Mouse (Mus musculus) stomach, postnatal 0 days (tissue): ENCODE measurements around the gene Ssh3. TPM values are rescaled to one million over a fixed set of nuclear protein-coding genes. Genes with fewer than 3 reads are reported as not detected.

Source experiments
- ATAC-seq: fragments of 200-750 bp; cut with Nextera tagmentation; 2 replicates; pipeline ENCODE4 v1.8.0; 2017; ENCODE audit not compliant: low FRiP score, low TSS enrichment
- DNase-seq: peaks from one replicate; pipeline ENCODE4 v3.0.0-alpha.2; 2016; ENCODE audit warnings: low spot score
- H3K27ac ChIP-seq: fragments of 300-500 bp; sonication (generic); replicated peaks from 2 replicates; pipeline ENCODE4 v1.5.1; 2014; ENCODE audit warnings: mild to moderate bottlenecking, control low read depth
- H3K27me3 ChIP-seq: fragments of 300-500 bp; sonication (generic); 2 replicates; pipeline ENCODE4 v1.6.1; 2014; ENCODE audit warnings: low read length; ENCODE audit not compliant: control insufficient read depth, insufficient read depth
- H3K36me3 ChIP-seq: fragments of 300-500 bp; sonication (generic); 2 replicates; pipeline ENCODE4 v1.6.1; 2014; ENCODE audit warnings: low read length, mixed read lengths; ENCODE audit not compliant: control insufficient read depth, insufficient read depth
- H3K4me1 ChIP-seq: fragments of 300-500 bp; sonication (generic); replicated peaks from 2 replicates; pipeline ENCODE4 v1.6.1; 2014; ENCODE audit warnings: antibody characterized with exemption; ENCODE audit not compliant: control insufficient read depth, insufficient read depth
- H3K4me2 ChIP-seq: fragments of 300-500 bp; sonication (generic); replicated peaks from 2 replicates; pipeline ENCODE4 v1.6.1; 2014; ENCODE audit warnings: low read depth, mild to moderate bottlenecking, control low read depth, moderate library complexity
- H3K4me3 ChIP-seq: fragments of 300-500 bp; sonication (generic); 2 replicates; pipeline ENCODE4 v1.5.1; 2014; ENCODE audit warnings: low read depth, low read length, control low read depth
- H3K9ac ChIP-seq: fragments of 300-500 bp; sonication (generic); 2 replicates; pipeline ENCODE4 v1.6.1; 2014; ENCODE audit warnings: mild to moderate bottlenecking, low read length, control low read depth, mixed read lengths
- H3K9me3 ChIP-seq: fragments of 300-500 bp; sonication (generic); 2 replicates; pipeline ENCODE4 v1.6.1; 2016; ENCODE audit warnings: low read length; ENCODE audit not compliant: control insufficient read depth
- CTCF ChIP-seq: IDR thresholded peaks from 2 replicates; pipeline ENCODE4 v1.5.1; 2016; ENCODE audit warnings: antibody characterized with exemption, low read depth, mild to moderate bottlenecking, moderate library complexity
- EP300 ChIP-seq: optimal IDR thresholded peaks from 2 replicates; pipeline ENCODE3; 2016; ENCODE audit warnings: antibody characterized with exemption
- WGBS: fragments of 180-500 bp; shearing (Covaris S2); extraction: QIAGEN DNeasy Blood & Tissue Kit; methylation state at CpG from one replicate; pipeline ENCODE4 v1.1.7; 2014; 5-methylcytosine and 5-hydroxymethylcytosine counted together
- polyA plus RNA-seq: library from polyadenylated mRNA; unstranded; fragments of >200 nt; fragmentation: Nextera tagmentation; extraction: Ambion mirVana; gene quantifications from 2 replicates; pipeline ENCODE4 v1.2.1, GENCODE M21; 2015

The Ssh3 gene
- polyA plus RNA-seq, 1 experiment from 2014 or later: 36.9 TPM

GRCm38 (mm10) chr19:4302936-4303639, 34.1 kb upstream of the Ssh3 start:
- H3K36me3 ChIP-seq: no peaks in the 10 kb centered on the region; the same call in 1 of the 2 replicates
- DNase-seq (no peak), ATAC-seq (no peak)
- H3K4me1 ChIP-seq: peaks cover 24% of the 10 kb centered on the region
- no peaks in the 10 kb centered on the region for H3K9me3 ChIP-seq
- WGBS: 55% methylated on average over 7 of the region's 7 CpGs
- TF ChIP-seq CTCF: no peak
- no peak for TF ChIP-seq EP300
- H3K27me3 ChIP-seq: no peaks in the 10 kb centered on the region
- peak overlapping the region; percentile 83 for H3K27ac ChIP-seq
- peak overlapping the region; percentile 88 for H3K4me2 ChIP-seq
- H3K9ac ChIP-seq: 0 out of 2 replicates have a peak overlapping the region, but pooled peaks have one; percentile 24
- H3K4me3 ChIP-seq: no peak overlapping the region

GRCm38 (mm10) chr19:4301735-4302651, 33.0 kb upstream of the Ssh3 start:
- H3K4me3 ChIP-seq: peak overlapping the region; percentile 3; the same call in 1 of the 2 replicates
- no peaks in the 10 kb centered on the region; the same call in 1 of the 2 replicates for H3K36me3 ChIP-seq
- DNase-seq: peak; percentile 41
- peak overlapping the region; percentile 88 for H3K4me2 ChIP-seq
- TF ChIP-seq CTCF (no peak), EP300 (no peak)
- no peaks in the 10 kb centered on the region for H3K9me3 ChIP-seq
- peak overlapping the region; percentile 35 for H3K9ac ChIP-seq
- WGBS: 23% methylated on average over 19 of the region's 21 CpGs
- peak overlapping the region; percentile 83 for H3K27ac ChIP-seq
- no peaks in the 10 kb centered on the region for H3K27me3 ChIP-seq
- H3K4me1 ChIP-seq: peaks cover 24% of the 10 kb centered on the region
- ATAC-seq: no peak

- WGBS: 63% methylated on average over 11 of the region's 11 CpGs
- no peak overlapping the region for H3K4me3 ChIP-seq
- TF ChIP-seq CTCF (no peak), EP300 (no peak)
Observed at GRCm38 (mm10) chr19:4300852-4301734, 32.1 kb upstream of the Ssh3 start.

GRCm38 (mm10) chr19:4300271-4300704, 31.3 kb upstream of the Ssh3 start:
- ATAC-seq: peak; percentile 41
- H3K9me3 ChIP-seq: no peaks in the 10 kb centered on the region
- 0 out of 2 replicates have a peak overlapping the region, but pooled peaks have one; percentile 2 for H3K9ac ChIP-seq
- TF ChIP-seq EP300: no peak
- no peak for TF ChIP-seq CTCF
- peaks cover 24% of the 10 kb centered on the region for H3K4me1 ChIP-seq
- H3K4me2 ChIP-seq: no peak overlapping the region
- H3K27me3 ChIP-seq: no peaks in the 10 kb centered on the region
- peak overlapping the region; percentile 83 for H3K27ac ChIP-seq
- no peaks in the 10 kb centered on the region; the same call in 1 of the 2 replicates for H3K36me3 ChIP-seq
- peak; percentile 53 for DNase-seq
- 32% methylated on average over 7 of the region's 7 CpGs for WGBS
- H3K4me3 ChIP-seq: no peak overlapping the region

More at GRCm38 (mm10) chr19:4300852-4301734, 32.1 kb upstream of the Ssh3 start:
- peaks cover 24% of the 10 kb centered on the region for H3K4me1 ChIP-seq
- peak overlapping the region; percentile 88; the same call in 1 of the 2 replicates for H3K4me2 ChIP-seq
- DNase-seq (no peak), ATAC-seq (no peak)
- H3K36me3 ChIP-seq: no peaks in the 10 kb centered on the region; the same call in 1 of the 2 replicates
- H3K27me3 ChIP-seq: no peaks in the 10 kb centered on the region
- H3K27ac ChIP-seq: peak overlapping the region; percentile 83
- H3K9me3 ChIP-seq: no peaks in the 10 kb centered on the region
- H3K9ac ChIP-seq: peak overlapping the region; percentile 35

GRCm38 (mm10) chr19:4299574-4300270, 30.7 kb upstream of the Ssh3 start:
- Histone ChIP-seq H3K4me1 (peaks cover 24% of the 10 kb centered on the region), H3K27ac (peak overlapping the region; percentile 83), H3K9me3 (no peaks in the 10 kb centered on the region), H3K4me3 (no peak overlapping the region), H3K9ac (0 out of 2 replicates have a peak overlapping the region, but pooled peaks have one; percentile 2), H3K36me3 (no peaks in the 10 kb centered on the region; the same call in 1 of the 2 replicates), H3K27me3 (no peaks in the 10 kb centered on the region), H3K4me2 (no peak overlapping the region)
- whole genome bisulfite sequencing: 62% methylated on average over 6 of the region's 6 CpGs
- TF ChIP-seq EP300 (no peak), CTCF (no peak)
- DNase-seq (no peak), ATAC-seq (peak; percentile 50)
